Mouse (Mus musculus) liver, embryonic 15.5 days (tissue): ENCODE measurements around the gene Tmed9. TPM values are rescaled to one million over a fixed set of nuclear protein-coding genes. Genes with fewer than 3 reads are reported as not detected.

Experiments used
- ATAC-seq: fragments of 200-750 bp; cut with Nextera tagmentation; 2 replicates; pipeline ENCODE4 v1.8.0; 2017; ENCODE audit warnings: moderate number of reproducible peaks, mild to moderate bottlenecking, moderate library complexity; ENCODE audit not compliant: insufficient read depth
- H3K27ac ChIP-seq: fragments of 300-500 bp; sonication (generic); replicated peaks from 2 replicates; pipeline ENCODE4 v1.5.1; 2015; ENCODE audit warnings: mild to moderate bottlenecking, inconsistent platforms
- H3K27me3 ChIP-seq: fragments of 300-500 bp; sonication (generic); 2 replicates; pipeline ENCODE4 v1.6.1; 2015; ENCODE audit warnings: mild to moderate bottlenecking, inconsistent platforms
- H3K36me3 ChIP-seq: fragments of 300-500 bp; sonication (generic); replicated peaks from 2 replicates; pipeline ENCODE4 v1.6.1; 2015; ENCODE audit warnings: moderate library complexity, mild to moderate bottlenecking, inconsistent platforms
- H3K4me1 ChIP-seq: fragments of 300-500 bp; sonication (generic); replicated peaks from 2 replicates; pipeline ENCODE4 v1.6.1; 2015; ENCODE audit warnings: inconsistent platforms
- H3K4me2 ChIP-seq: fragments of 300-500 bp; sonication (generic); 2 replicates; pipeline ENCODE4 v1.6.1; 2015; ENCODE audit warnings: moderate library complexity, mild to moderate bottlenecking, inconsistent platforms
- H3K4me3 ChIP-seq: fragments of 300-500 bp; sonication (generic); replicated peaks from 2 replicates; pipeline ENCODE4 v1.5.1; 2015; ENCODE audit warnings: mild to moderate bottlenecking, inconsistent platforms
- H3K9ac ChIP-seq: fragments of 300-500 bp; sonication (generic); 2 replicates; pipeline ENCODE4 v1.6.1; 2015; ENCODE audit warnings: moderate library complexity, mild to moderate bottlenecking, inconsistent platforms
- H3K9me3 ChIP-seq: fragments of 300-500 bp; sonication (generic); replicated peaks from 2 replicates; pipeline ENCODE4 v1.6.1; 2016; ENCODE audit warnings: inconsistent platforms
- WGBS: fragments of 180-500 bp; shearing (Covaris S2); methylation state at CpG from one replicate; pipeline ENCODE4 v1.1.7; 2015; ENCODE audit warnings: mixed read lengths; ENCODE audit not compliant: insufficient replicate concordance; 5-methylcytosine and 5-hydroxymethylcytosine counted together
- polyA plus RNA-seq: library from polyadenylated mRNA; unstranded; fragments of >200 nt; fragmentation: Nextera tagmentation; extraction: Ambion mirVana; gene quantifications from 2 replicates; pipeline ENCODE4 v1.2.1, GENCODE M21; 2015

Gene Tmed9
- polyA plus RNA-seq, 1 experiment from 2014 or later: 63.2 TPM

- no peaks in the 10 kb centered on the region for H3K27me3 ChIP-seq
- H3K9me3 ChIP-seq: no peaks in the 10 kb centered on the region
- no peak overlapping the region for H3K4me2 ChIP-seq
- H3K36me3 ChIP-seq: peaks cover 81% of the 10 kb centered on the region
- no peak overlapping the region for H3K9ac ChIP-seq
- H3K27ac ChIP-seq: no peak overlapping the region
- no peak overlapping the region for H3K4me3 ChIP-seq
- no peaks in the 10 kb centered on the region for H3K4me1 ChIP-seq
- no peak for ATAC-seq
- 83% methylated on average over 2 of the region's 2 CpGs for WGBS
Measured at GRCm38 (mm10) chr13:55644525-55644924, 71.0 kb downstream of the Tmed9 start.

Other genes starting within 250 kb of the Tmed9 start
- gene Mxd3, start 243.9 kb upstream of the Tmed9 start, polyA plus RNA-seq: 28.8 and 33.6 TPM in 2 replicates
- gene Lman2, start 210.9 kb upstream of the Tmed9 start, polyA plus RNA-seq: 58.8 and 62.1 TPM in 2 replicates
- 2.2 and 2.9 TPM in 2 replicates for gene Rgs14, start 204.0 kb upstream of the Tmed9 start, polyA plus RNA-seq
- gene Slc34a1, start 175.5 kb upstream of the Tmed9 start, polyA plus RNA-seq: not detected in 2 replicates
- gene Pfn3, start 158.5 kb upstream of the Tmed9 start, polyA plus RNA-seq: not detected in 2 replicates
- gene F12, start 146.9 kb upstream of the Tmed9 start, polyA plus RNA-seq: 118 and 151 TPM in 2 replicates
- 24.3 and 27.6 TPM in 2 replicates for gene Grk6, start 128.7 kb upstream of the Tmed9 start, polyA plus RNA-seq
- not detected in 2 replicates for gene Prr7, start 109.5 kb upstream of the Tmed9 start, polyA plus RNA-seq
- gene Dbn1, start 85.6 kb upstream of the Tmed9 start, polyA plus RNA-seq: 7.5 and 7.6 TPM in 2 replicates
- 25.2 and 29.5 TPM in 2 replicates for gene Pdlim7, start 60.1 kb upstream of the Tmed9 start, polyA plus RNA-seq
- 9.6 and 11.0 TPM in 2 replicates for gene Dok3, start 44.4 kb upstream of the Tmed9 start, polyA plus RNA-seq
- gene Ddx41, start 37.1 kb upstream of the Tmed9 start, polyA plus RNA-seq: 23.6 and 24.3 TPM in 2 replicates
- 7.5 and 11.0 TPM in 2 replicates for gene Fam193b, start 2.6 kb upstream of the Tmed9 start, polyA plus RNA-seq
- gene B4galt7, start 26.2 kb downstream of the Tmed9 start, polyA plus RNA-seq: 5.9 and 6.9 TPM in 2 replicates
- 13.3 and 14.7 TPM in 2 replicates for gene Caml, start 49.3 kb downstream of the Tmed9 start, polyA plus RNA-seq
- gene Ddx46, start 61.3 kb downstream of the Tmed9 start, polyA plus RNA-seq: 13.2 and 14.0 TPM in 2 replicates
- 10.7 and 11.3 TPM in 2 replicates for gene B230219D22Rik, start 119.4 kb downstream of the Tmed9 start, polyA plus RNA-seq
- 28.9 and 31.0 TPM in 2 replicates for gene Txndc15, start 140.9 kb downstream of the Tmed9 start, polyA plus RNA-seq
- 32.0 and 32.4 TPM in 2 replicates for gene Pcbd2, start 153.6 kb downstream of the Tmed9 start, polyA plus RNA-seq
- not detected in 2 replicates for gene Catsper3, start 210.8 kb downstream of the Tmed9 start, polyA plus RNA-seq